Mouse (Mus musculus) olfactory bulb, adult 2 months (tissue): Measurements from ENCODE around the gene Eif5.

Experiments
- CTCF ChIP-seq: fragments of 200-500 bp; IDR thresholded peaks from 2 replicates; pipeline ENCODE4 v1.5.1; 2012; ENCODE audit warnings: low read depth, mild to moderate bottlenecking, low read length, moderate library complexity; ENCODE audit not compliant: insufficient read depth
- POLR2A ChIP-seq: fragments of 200-500 bp; IDR thresholded peaks from 2 replicates; pipeline ENCODE4 v1.6.1; 2012; ENCODE audit warnings: mild to moderate bottlenecking, low read depth, low read length, moderate library complexity; ENCODE audit not compliant: insufficient read depth

GRCm38 (mm10) chr12:111584401-111584800 lies 46.6 kb downstream of the Eif5 start:
- TF ChIP-seq CTCF (no peak), POLR2A (no peak)
